Mouse (Mus musculus): ENCODE measurements around the gene Gli2.

- TF ChIP-seq POLR2A (IDR thresholded peaks at IDR 0.05; ENCODE audit: borderline replicate concordance, low read depth, low read length) (no peak), CTCF (IDR thresholded peaks at IDR 0.05; ENCODE audit: low read depth, low read length) (no peak)
Measured at GRCm38 (mm10) chr1:118935518-118935917, 117.9 kb downstream of the Gli2 start.
